Mouse (Mus musculus): ENCODE data around the gene Gm11060. TPM values are rescaled to one million over a fixed set of nuclear protein-coding genes. Genes with fewer than 3 reads are reported as not detected.
A peak's percentile ranks its signal among the peaks of the same experiment; 100 is the strongest.

Gm11060 gene
- polyA plus RNA-seq, 1 experiment from 2014 or later = not detected

- Histone ChIP-seq H3K36me3 (replicated peaks) (no peaks in the 10 kb centered on the region), H3K9me3 (no peaks in the 10 kb centered on the region), H3K4me2 (no peak overlapping the region), H3K9ac (no peak overlapping the region), H3K27me3 (replicated peaks) (peaks cover 92% of the 10 kb centered on the region), H3K4me1 (peaks cover 12% of the 10 kb centered on the region; the same call in 1 of the 2 replicates), H3K27ac (no peak overlapping the region), H3K4me3 (no peak overlapping the region)
- ATAC-seq (replicated peaks) = no peak
- 5% methylated on average over 2 of the region's 2 CpGs for WGBS
These were observed 39.9 kb downstream of the Gm11060 start for GRCm38 (mm10) chr2:105131811-105132100.

GRCm38 (mm10) chr2:105132300-105132699, 40.5 kb downstream of the Gm11060 start:
- Histone ChIP-seq H3K9me3 (no peaks in the 10 kb centered on the region), H3K4me3 (no peak overlapping the region), H3K9ac (no peak overlapping the region), H3K27me3 (replicated peaks) (peaks cover 92% of the 10 kb centered on the region), H3K4me2 (no peak overlapping the region), H3K4me1 (peaks cover 7% of the 10 kb centered on the region; the same call in 1 of the 2 replicates), H3K27ac (no peak overlapping the region), H3K36me3 (replicated peaks) (no peaks in the 10 kb centered on the region)
- ATAC-seq (replicated peaks) = no peak
- under 1% methylated on average over 17 of the region's 17 CpGs for WGBS

- no peak for ATAC-seq (replicated peaks)
- H3K4me3 ChIP-seq = no peak overlapping the region
- under 1% methylated on average over 43 of the region's 43 CpGs for WGBS
- H3K27ac ChIP-seq = no peak overlapping the region
- no peak overlapping the region for H3K4me2 ChIP-seq
- no peaks in the 10 kb centered on the region for H3K9me3 ChIP-seq
- H3K4me1 ChIP-seq = peaks cover 7% of the 10 kb centered on the region; the same call in 1 of the 2 replicates
- H3K9ac ChIP-seq = no peak overlapping the region
- no peaks in the 10 kb centered on the region for H3K36me3 ChIP-seq (replicated peaks)
- H3K27me3 ChIP-seq (replicated peaks) = peaks cover 92% of the 10 kb centered on the region
These were observed 41.3 kb downstream of the Gm11060 start for GRCm38 (mm10) chr2:105132933-105133795.

GRCm38 (mm10) chr2:105134296-105134695, 42.5 kb downstream of the Gm11060 start:
- Histone ChIP-seq H3K4me2 (no peak overlapping the region), H3K4me1 (peaks cover 7% of the 10 kb centered on the region; the same call in 1 of the 2 replicates), H3K9ac (no peak overlapping the region), H3K9me3 (no peaks in the 10 kb centered on the region), H3K4me3 (peak overlapping the region; percentile 6; the same call in 1 of the 2 replicates), H3K27me3 (replicated peaks) (peaks cover 93% of the 10 kb centered on the region), H3K27ac (no peak overlapping the region), H3K36me3 (replicated peaks) (no peaks in the 10 kb centered on the region)
- WGBS = under 1% methylated on average over 19 of the region's 19 CpGs
- peak; percentile 79 for ATAC-seq (replicated peaks)

- Histone ChIP-seq H3K27ac (no peak overlapping the region), H3K9me3 (no peaks in the 10 kb centered on the region)
These were observed 47.7 kb downstream of the Gm11060 start for GRCm38 (mm10) chr2:105139471-105139870.

GRCm38 (mm10) chr2:105141371-105141770, 49.6 kb downstream of the Gm11060 start:
- Histone ChIP-seq H3K27ac (no peak overlapping the region), H3K9ac (no peak overlapping the region), H3K27me3 (replicated peaks) (peaks cover 42% of the 10 kb centered on the region), H3K4me1 (no peaks in the 10 kb centered on the region), H3K9me3 (no peaks in the 10 kb centered on the region), H3K4me3 (no peak overlapping the region), H3K4me2 (no peak overlapping the region), H3K36me3 (replicated peaks) (no peaks in the 10 kb centered on the region)
- no peak for ATAC-seq (replicated peaks)
- WGBS = 47% methylated on average over 7 of the region's 7 CpGs

More at GRCm38 (mm10) chr2:105139471-105139870, 47.7 kb downstream of the Gm11060 start:
- Histone ChIP-seq H3K4me1 (peaks cover under 1% of the 10 kb centered on the region; the same call in 1 of the 2 replicates), H3K4me3 (no peak overlapping the region), H3K9ac (no peak overlapping the region), H3K36me3 (replicated peaks) (no peaks in the 10 kb centered on the region), H3K4me2 (no peak overlapping the region), H3K27me3 (replicated peaks) (peaks cover 61% of the 10 kb centered on the region)
- 72% methylated on average over 7 of the region's 7 CpGs for WGBS
- no peak for ATAC-seq (replicated peaks)

Other genes starting within 250 kb of the Gm11060 start
- 0.40 and 0.44 TPM in 2 replicates for gene Prrg4, start 242.1 kb upstream of the Gm11060 start, polyA plus RNA-seq (2015; fragmentation: Nextera tagmentation; extraction: Ambion mirVana)
- 4.4 and 5.2 TPM in 2 replicates for gene Ccdc73, start 224.2 kb upstream of the Gm11060 start, polyA plus RNA-seq (2015; fragmentation: Nextera tagmentation; extraction: Ambion mirVana)
- gene Eif3m, start 74.9 kb upstream of the Gm11060 start, polyA plus RNA-seq (2015; fragmentation: Nextera tagmentation; extraction: Ambion mirVana) = 154 TPM in 2 replicates
- gene Wt1, start 34.5 kb downstream of the Gm11060 start, polyA plus RNA-seq (2015; fragmentation: Nextera tagmentation; extraction: Ambion mirVana) = 0.09 and 0.13 TPM in 2 replicates
- gene Them7, start 132.3 kb downstream of the Gm11060 start, polyA plus RNA-seq (2015; fragmentation: Nextera tagmentation; extraction: Ambion mirVana) = not detected in 2 replicates